In genomic region chr12:5566231-5566630, GRCm38 (mm10) we compare ENCODE assay signal across 29 mouse cellular contexts.
DNase-seq lines count a peak whose midpoint lies in the region; ATAC-seq and TF ChIP-seq lines count a peak whose summit lies in the region.
"Had no signal": no experiment of that assay in that cellular context is flagged by ENCODE, and none has a peak within 500 bp of the region (broad histone marks: within the 10 kb centered on the region; RNA-seq: fewer than 3 reads in every experiment).

No protein-coding gene starts in this region.

- H3K4me1 ChIP-seq in embryonic facial prominence, embryonic 11.5 days (ENCODE audit: control insufficient read depth, insufficient read depth, low read length): no peaks in the 10 kb centered on the region
- H3K4me1 ChIP-seq in embryonic facial prominence, embryonic 10.5 days: 0 out of 2 replicates have a peak, but pooled peaks cover 4% of the 10 kb centered on the region
- no peaks in the 10 kb centered on the region for H3K4me1 ChIP-seq in midbrain, postnatal 0 days (ENCODE audit: insufficient read depth, low read length)
- H3K4me1 ChIP-seq: forebrain, embryonic 15.5 days; heart, embryonic 13.5 days; hindbrain, embryonic 10.5 days; intestine, embryonic 15.5 days; limb, embryonic 12.5 days; liver, embryonic 15.5 days; neural tube, embryonic 13.5 days had no signal

- no peak overlapping the region for H3K4me3 ChIP-seq in embryonic facial prominence, embryonic 11.5 days (ENCODE audit: low read depth, low read length)
- no peak overlapping the region for H3K4me3 ChIP-seq in embryonic facial prominence, embryonic 10.5 days
- H3K4me3 ChIP-seq in layer of hippocampus, adult 2 months: no peak overlapping the region
- no peak overlapping the region for H3K4me3 ChIP-seq in midbrain, postnatal 0 days (ENCODE audit: low read depth, low read length)
- H3K4me3 ChIP-seq: embryonic facial prominence, embryonic 12.5 days; forebrain, embryonic 15.5 days; heart, embryonic 13.5 days; hindbrain, embryonic 10.5 days; intestine, embryonic 15.5 days; limb, embryonic 12.5 days; liver, embryonic 15.5 days; neural tube, embryonic 13.5 days had no signal

- no peaks in the 10 kb centered on the region for H3K9me3 ChIP-seq in embryonic facial prominence, embryonic 11.5 days (replicated peaks; ENCODE audit: control insufficient read depth, low read length)
- no peaks in the 10 kb centered on the region for H3K9me3 ChIP-seq in embryonic facial prominence, embryonic 10.5 days
- no peaks in the 10 kb centered on the region for H3K9me3 ChIP-seq in midbrain, postnatal 0 days (ENCODE audit: low read length)
- H3K9me3 ChIP-seq: embryonic facial prominence, embryonic 12.5 days; forebrain, embryonic 15.5 days; heart, embryonic 13.5 days; hindbrain, embryonic 10.5 days; intestine, embryonic 15.5 days; limb, embryonic 12.5 days; liver, embryonic 15.5 days; neural tube, embryonic 13.5 days had no signal

- H3K4me2 ChIP-seq in embryonic facial prominence, embryonic 11.5 days (ENCODE audit: low read depth, low read length): no peak overlapping the region
- H3K4me2 ChIP-seq in midbrain, postnatal 0 days (ENCODE audit: low read depth, low read length, poor library complexity, severe bottlenecking): no peak overlapping the region
- H3K4me2 ChIP-seq: embryonic facial prominence, embryonic 12.5 days; forebrain, embryonic 15.5 days; heart, embryonic 13.5 days; intestine, embryonic 15.5 days; limb, embryonic 12.5 days; liver, embryonic 15.5 days; lung, embryonic 14.5 days; neural tube, embryonic 13.5 days had no signal

- peak; percentile 41 for TF ChIP-seq CTCF in layer of hippocampus, adult 2 months (conservative IDR thresholded peaks at IDR 0.05)
- peak; percentile 31 for TF ChIP-seq CTCF in midbrain, postnatal 0 days (IDR thresholded peaks at IDR 0.05)

- ATAC-seq in embryonic facial prominence, embryonic 11.5 days (replicated peaks; ENCODE audit: insufficient number of reproducible peaks, low FRiP score, low TSS enrichment, low read depth): no peak
- no peak for ATAC-seq in midbrain, postnatal 0 days (ENCODE audit: low FRiP score)
- ATAC-seq: forebrain, embryonic 15.5 days; hindbrain, embryonic 16.5 days; intestine, embryonic 15.5 days had no signal

- peak; percentile 12 for DNase-seq in embryonic facial prominence, embryonic 11.5 days (ENCODE audit: low spot score)
- DNase-seq in embryonic facial prominence, embryonic 10.5 days (ENCODE audit: low spot score): no peak
- no peak for DNase-seq in layer of hippocampus, adult 2 months (ENCODE audit: low spot score in 2 of 2)
- DNase-seq in layer of hippocampus, adult 9-11 months: no peak
- DNase-seq in R1 (ENCODE audit: low read depth, low spot score): peak; percentile 2
- DNase-seq in midbrain, postnatal 0 days (ENCODE audit: low spot score): peak; percentile 18
- no peak for DNase-seq in right cerebral cortex, postnatal 4 days
- DNase-seq: adrenal gland, postnatal 14 days; cerebellum, adult 18-20 months; cerebellum, postnatal 10 days; heart, postnatal 10 days; kidney, adult 8-10 months; kidney, postnatal 10 days; lung, embryonic 14.5 days; lung, postnatal 14 days; right cerebral cortex, postnatal 25 days; spleen, adult 18-20 months; thymus, adult 18-20 months; thymus, postnatal 25 days had no signal

- WGBS in embryonic facial prominence, embryonic 11.5 days: 21% methylated on average over 2 of the region's 2 CpGs
- WGBS in embryonic facial prominence, embryonic 10.5 days: 17% methylated on average over 2 of the region's 2 CpGs
- 15% methylated on average over 2 of the region's 2 CpGs for WGBS in midbrain, postnatal 0 days

- H3K27me3 ChIP-seq in embryonic facial prominence, embryonic 11.5 days (ENCODE audit: control insufficient read depth, insufficient read depth, low read length): no peaks in the 10 kb centered on the region
- H3K27me3 ChIP-seq in embryonic facial prominence, embryonic 10.5 days (replicated peaks; ENCODE audit: low read depth, poor library complexity, severe bottlenecking): no peaks in the 10 kb centered on the region
- H3K27me3 ChIP-seq in midbrain, postnatal 0 days (ENCODE audit: insufficient read depth, low read length): no peaks in the 10 kb centered on the region
- H3K27me3 ChIP-seq: embryonic facial prominence, embryonic 12.5 days; forebrain, embryonic 15.5 days; heart, embryonic 13.5 days; intestine, embryonic 15.5 days; limb, embryonic 12.5 days; liver, embryonic 15.5 days; neural tube, embryonic 13.5 days had no signal

- H3K27ac ChIP-seq in embryonic facial prominence, embryonic 11.5 days (replicated peaks; ENCODE audit: low read depth, low read length): no peak overlapping the region
- no peak overlapping the region for H3K27ac ChIP-seq in embryonic facial prominence, embryonic 10.5 days (replicated peaks)
- no peak overlapping the region for H3K27ac ChIP-seq in layer of hippocampus, adult 2 months
- no peak overlapping the region for H3K27ac ChIP-seq in midbrain, postnatal 0 days (ENCODE audit: low read depth, low read length)
- H3K27ac ChIP-seq: embryonic facial prominence, embryonic 12.5 days; forebrain, embryonic 15.5 days; heart, embryonic 13.5 days; hindbrain, embryonic 10.5 days; intestine, embryonic 15.5 days; limb, embryonic 12.5 days; liver, embryonic 15.5 days; neural tube, embryonic 13.5 days had no signal

- no peak overlapping the region for H3K9ac ChIP-seq in embryonic facial prominence, embryonic 11.5 days (replicated peaks; ENCODE audit: low read length)
- H3K9ac ChIP-seq in midbrain, postnatal 0 days (replicated peaks; ENCODE audit: low read length, poor library complexity, severe bottlenecking): no peak overlapping the region
- H3K9ac ChIP-seq: embryonic facial prominence, embryonic 12.5 days; forebrain, embryonic 15.5 days; heart, embryonic 13.5 days; intestine, embryonic 15.5 days; limb, embryonic 12.5 days; liver, embryonic 15.5 days; lung, embryonic 14.5 days; neural tube, embryonic 13.5 days had no signal

- H3K36me3 ChIP-seq in embryonic facial prominence, embryonic 11.5 days (replicated peaks; ENCODE audit: control insufficient read depth, insufficient read depth, low read depth, low read length): no peaks in the 10 kb centered on the region
- H3K36me3 ChIP-seq in embryonic facial prominence, embryonic 10.5 days (replicated peaks): no peaks in the 10 kb centered on the region
- no peaks in the 10 kb centered on the region for H3K36me3 ChIP-seq in midbrain, postnatal 0 days (ENCODE audit: insufficient read depth, low read length)
- H3K36me3 ChIP-seq: embryonic facial prominence, embryonic 12.5 days; forebrain, embryonic 15.5 days; G1E; heart, embryonic 13.5 days; hindbrain, embryonic 10.5 days; intestine, embryonic 15.5 days; limb, embryonic 12.5 days; liver, embryonic 15.5 days; neural tube, embryonic 13.5 days had no signal

Comparison
In these comparisons a context has a peak if more than half of its experiments do, and no peak if none do; other contexts are left out.
1. DNase-seq: peak in embryonic facial prominence, embryonic 11.5 days (single experiment), R1 (single experiment) and midbrain, postnatal 0 days (single experiment); none in embryonic facial prominence, embryonic 10.5 days (single experiment), layer of hippocampus, adult 2 months (0 of 2), layer of hippocampus, adult 9-11 months (single experiment) and right cerebral cortex, postnatal 4 days (single experiment).